22 mouse cellular contexts compared by ENCODE assay signal in genomic region chr17:45667481-45667880, GRCm38 (mm10). TPM values are rescaled to one million over a fixed set of nuclear protein-coding genes. Genes with fewer than 3 reads are reported as not detected.
DNase-seq lines count a peak whose midpoint lies in the region; ATAC-seq and TF ChIP-seq lines count a peak whose summit lies in the region.
"Had no signal": no experiment of that assay in that cellular context is flagged by ENCODE, and none has a peak within 500 bp of the region (broad histone marks: within the 10 kb centered on the region; RNA-seq: fewer than 3 reads in every experiment).

No protein-coding gene starts in this region.

- H3K4me2 ChIP-seq in forebrain, embryonic 12.5 days = no peak overlapping the region

- no peak for TF ChIP-seq CTCF in cerebellum, adult 2 months (IDR thresholded peaks at IDR 0.05; ENCODE audit: borderline replicate concordance, insufficient read depth, low read depth, low read length)
- no peak for TF ChIP-seq CTCF in E14TG2a.4 (conservative IDR thresholded peaks at IDR 0.05; ENCODE audit: low read length)

- H3K4me3 ChIP-seq in cerebellum, adult 2 months (replicated peaks; ENCODE audit: insufficient read depth, low read depth, low read length) = no peak overlapping the region
- H3K4me3 ChIP-seq in forebrain, embryonic 12.5 days (replicated peaks) = no peak overlapping the region
- H3K4me3 ChIP-seq in forebrain, embryonic 10.5 days = no peak overlapping the region
- peak overlapping the region; percentile 64; the same call in 1 of the 2 replicates for H3K4me3 ChIP-seq in E14TG2a.4 (replicated peaks; ENCODE audit: low read length)

- H3K9me3 ChIP-seq in forebrain, embryonic 12.5 days = no peaks in the 10 kb centered on the region
- H3K9me3 ChIP-seq in forebrain, embryonic 10.5 days = no peaks in the 10 kb centered on the region
- H3K9me3 ChIP-seq in E14TG2a.4 (ENCODE audit: low read length) = no peaks in the 10 kb centered on the region
- H3K9me3 ChIP-seq: G1E had no signal

- no peak for TF ChIP-seq POLR2A in cerebellum, adult 2 months (IDR thresholded peaks at IDR 0.05; ENCODE audit: borderline replicate concordance, insufficient read depth, low read length)

- no peak overlapping the region for H3K27ac ChIP-seq in cerebellum, adult 2 months (ENCODE audit: insufficient read depth, low read length)
- no peak overlapping the region for H3K27ac ChIP-seq in forebrain, embryonic 12.5 days
- H3K27ac ChIP-seq in forebrain, embryonic 10.5 days = no peak overlapping the region

- no peaks in the 10 kb centered on the region for H3K27me3 ChIP-seq in cerebellum, adult 2 months (ENCODE audit: control insufficient read depth, insufficient read depth, low read length)
- H3K27me3 ChIP-seq in forebrain, embryonic 12.5 days = no peaks in the 10 kb centered on the region
- no peaks in the 10 kb centered on the region for H3K27me3 ChIP-seq in forebrain, embryonic 10.5 days (ENCODE audit: poor library complexity, severe bottlenecking)
- no peaks in the 10 kb centered on the region for H3K27me3 ChIP-seq in E14TG2a.4 (ENCODE audit: insufficient read depth, low read length)
- H3K27me3 ChIP-seq: CH12.LX, Patski had no signal

- 0 out of 2 replicates have a peak overlapping the region, but pooled peaks have one; percentile 7 for H3K9ac ChIP-seq in forebrain, embryonic 12.5 days

- WGBS in cerebellum, adult 2 months = 61% methylated on average over 10 of the region's 10 CpGs
- 92% methylated on average over 10 of the region's 10 CpGs for WGBS in forebrain, embryonic 12.5 days
- 93% methylated on average over 10 of the region's 10 CpGs for WGBS in forebrain, embryonic 10.5 days

- peaks cover 85% of the 10 kb centered on the region for H3K36me3 ChIP-seq in forebrain, embryonic 12.5 days (replicated peaks)
- peaks cover 100% of the 10 kb centered on the region for H3K36me3 ChIP-seq in forebrain, embryonic 10.5 days (replicated peaks)
- H3K36me3 ChIP-seq in E14TG2a.4 (ENCODE audit: insufficient read depth, low read length) = peaks cover 75% of the 10 kb centered on the region

- peak; percentile 54 to 55 for DNase-seq in cerebellum, postnatal 10 days
- DNase-seq in cerebellum, adult 2 months = no peak
- peak; percentile 52 to 58 for DNase-seq in cerebellum, postnatal 14 days
- DNase-seq in cerebellum, adult 18-20 months = no peak
- no peak for DNase-seq in forebrain, embryonic 10.5 days (ENCODE audit: extremely low spot score, low spot score)
- no peak for DNase-seq in thymus, postnatal 25 days
- DNase-seq: adrenal gland, adult 2 months; adrenal gland, adult 8-10 months; adrenal gland, postnatal 10 days; adrenal gland, postnatal 25 days; adrenal gland, postnatal 36 days; B cell, adult 2 months; cerebellum, adult 11 months; cerebellum, adult 11-12 months; cerebellum, adult 8-10 months had no signal

- no peak for ATAC-seq in forebrain, embryonic 12.5 days (ENCODE audit: low FRiP score)
- ATAC-seq: activated CD4-positive, CD25-positive, alpha-beta regulatory T cell, adult 4 months; CD4-positive, CD25-positive, alpha-beta regulatory T cell, adult 4 months; Patski had no signal

- H3K4me1 ChIP-seq in cerebellum, adult 2 months (ENCODE audit: control insufficient read depth, insufficient read depth, low read length) = no peaks in the 10 kb centered on the region
- peaks cover 4% of the 10 kb centered on the region for H3K4me1 ChIP-seq in forebrain, embryonic 12.5 days
- peaks cover 5% of the 10 kb centered on the region for H3K4me1 ChIP-seq in forebrain, embryonic 10.5 days
- peaks cover 78% of the 10 kb centered on the region for H3K4me1 ChIP-seq in E14TG2a.4 (replicated peaks; ENCODE audit: low read depth, low read length)

RNA-seq across cellular contexts. Expression of gene Capn11, which starts 8.4 kb away (rescaled TPM):
- 3.8 and 4.7 TPM in 2 replicates for polyA plus RNA-seq in cerebellum, adult 2 months (2012; rRNA removed)
- polyA plus RNA-seq in forebrain, embryonic 12.5 days (2016; fragmentation: Nextera tagmentation; extraction: Ambion mirVana) = 0.76 and 1.1 TPM in 2 replicates
- polyA plus RNA-seq in forebrain, embryonic 10.5 days (2016; fragmentation: Nextera tagmentation; extraction: Ambion mirVana) = 1.1 and 1.6 TPM in 2 replicates
- polyA plus RNA-seq: adrenal gland, adult 2 months; G1E; Patski had no signal

RNA-seq across cellular contexts. Expression of gene Mrpl14, which starts 18.6 kb away (rescaled TPM):
- polyA plus RNA-seq in cerebellum, adult 2 months (2012; rRNA removed) = 78.4 and 84.2 TPM in 2 replicates
- polyA plus RNA-seq in forebrain, embryonic 12.5 days (2016; fragmentation: Nextera tagmentation; extraction: Ambion mirVana) = 98.8 and 112 TPM in 2 replicates
- 142 and 151 TPM in 2 replicates for polyA plus RNA-seq in forebrain, embryonic 10.5 days (2016; fragmentation: Nextera tagmentation; extraction: Ambion mirVana)

RNA-seq across cellular contexts. Expression of gene Tmem63b, which starts 19.2 kb away (rescaled TPM):
- polyA plus RNA-seq in cerebellum, adult 2 months (2012; rRNA removed) = 196 and 199 TPM in 2 replicates
- 85.7 and 89.3 TPM in 2 replicates for polyA plus RNA-seq in forebrain, embryonic 12.5 days (2016; fragmentation: Nextera tagmentation; extraction: Ambion mirVana)
- polyA plus RNA-seq in forebrain, embryonic 10.5 days (2016; fragmentation: Nextera tagmentation; extraction: Ambion mirVana) = 46.9 and 49.0 TPM in 2 replicates

Comparison
In these comparisons a context has a peak if more than half of its experiments do, and no peak if none do; other contexts are left out.
1. DNase-seq: peak in cerebellum, postnatal 10 days (2 of 2) and cerebellum, postnatal 14 days (2 of 2); none in cerebellum, adult 2 months (0 of 2), cerebellum, adult 18-20 months (0 of 2), forebrain, embryonic 10.5 days (single experiment) and thymus, postnatal 25 days (single experiment).